ENCODE assay signal across 8 mouse cellular contexts in genomic region chr5:132541951-132542350, GRCm38 (mm10). TPM values are rescaled to one million over a fixed set of nuclear protein-coding genes. Genes with fewer than 3 reads are reported as not detected.
A peak's percentile ranks its signal among the peaks of the same experiment; 100 is the strongest.
DNase-seq lines count a peak whose midpoint lies in the region; ATAC-seq and TF ChIP-seq lines count a peak whose summit lies in the region.

No protein-coding gene starts in this region.

- H3K4me3 ChIP-seq in lung, embryonic 16.5 days (ENCODE audit: low read length): peak overlapping the region; percentile 84
- H3K4me3 ChIP-seq in small intestine, adult 2 months (ENCODE audit: low read depth, low read length): peak overlapping the region; percentile 78

- peak overlapping the region; percentile 55; the same call in 1 of the 2 replicates for H3K27ac ChIP-seq in lung, embryonic 16.5 days (ENCODE audit: low read length)
- no peak overlapping the region for H3K27ac ChIP-seq in small intestine, adult 2 months (ENCODE audit: insufficient read depth, low read depth, low read length)

- under 1% methylated on average over 13 of the region's 21 CpGs for WGBS in lung, embryonic 16.5 days
- under 1% methylated on average over 17 of the region's 21 CpGs for WGBS in small intestine, adult 2 months

- no peak for TF ChIP-seq CTCF in small intestine, adult 2 months (IDR thresholded peaks at IDR 0.05; ENCODE audit: extremely low read depth, insufficient read length, insufficient replicate concordance, low read depth, low read length)

- no peaks in the 10 kb centered on the region; the same call in 1 of the 2 replicates for H3K27me3 ChIP-seq in lung, embryonic 16.5 days (ENCODE audit: control insufficient read depth, insufficient read depth, low read depth, low read length)
- H3K27me3 ChIP-seq in small intestine, adult 2 months (ENCODE audit: control insufficient read depth, insufficient read depth, low read length): peaks cover 26% of the 10 kb centered on the region

- H3K9me3 ChIP-seq in lung, embryonic 16.5 days (ENCODE audit: control insufficient read depth, low read length): no peaks in the 10 kb centered on the region

- DNase-seq in adrenal gland, adult 8-10 months: peak; percentile 8
- DNase-seq in adrenal gland, postnatal 10 days: no peak
- no peak for DNase-seq in lung, postnatal 14 days
- peak; percentile 75 for DNase-seq in forelimb bud, embryonic 11.5 days (ENCODE audit: low read depth, low spot score)
- DNase-seq in liver (peak; percentile 16), adipocyte (ENCODE audit: low spot score) (no peak)

- peak overlapping the region; percentile 72 for H3K4me2 ChIP-seq in lung, embryonic 16.5 days (ENCODE audit: low read depth, low read length)

- H3K4me1 ChIP-seq in lung, embryonic 16.5 days (replicated peaks; ENCODE audit: control insufficient read depth, insufficient read depth, low read length): peaks cover 15% of the 10 kb centered on the region
- H3K4me1 ChIP-seq in small intestine, adult 2 months (ENCODE audit: control insufficient read depth, insufficient read depth, insufficient read length, low read length): peaks cover 6% of the 10 kb centered on the region; the same call in 1 of the 2 replicates

- ATAC-seq in lung, embryonic 16.5 days (ENCODE audit: low read depth): no peak

- no peak for TF ChIP-seq POLR2A in small intestine, adult 2 months (IDR thresholded peaks at IDR 0.05; ENCODE audit: low read depth, low read length)

- peak overlapping the region; percentile 80 for H3K9ac ChIP-seq in lung, embryonic 16.5 days (ENCODE audit: low read length)

- H3K36me3 ChIP-seq in lung, embryonic 16.5 days (ENCODE audit: control insufficient read depth, insufficient read depth, low read length): no peaks in the 10 kb centered on the region
- H3K36me3 ChIP-seq in small intestine, adult 2 months (ENCODE audit: control insufficient read depth, insufficient read depth, low read length): no peaks in the 10 kb centered on the region

RNA-seq across cellular contexts. Expression of gene Auts2, which starts 1.2 kb away (rescaled TPM):
- total RNA-seq in adrenal gland, adult 8-10 months (2022): 10 to 100 TPM; 30.7 to 75.1 (median 38.7) TPM
- total RNA-seq in adrenal gland, postnatal 10 days (2021): 10 to 100 TPM; 24.7 to 47.4 TPM
- polyA plus RNA-seq in lung, embryonic 16.5 days (2015; fragmentation: Nextera tagmentation; extraction: Ambion mirVana): 12.3 and 17.8 TPM in 2 replicates
- polyA plus RNA-seq in small intestine, adult 2 months (2012; rRNA removed): 9.4 and 10.4 TPM in 2 replicates

Comparison
In these comparisons a context has a peak if more than half of its experiments do, and no peak if none do; other contexts are left out.
1. DNase-seq: peak in adrenal gland, adult 8-10 months (single experiment), forelimb bud, embryonic 11.5 days (single experiment) and liver (single experiment); none in adrenal gland, postnatal 10 days (single experiment), lung, postnatal 14 days (single experiment) and adipocyte (single experiment).